Mouse (Mus musculus): ENCODE measurements at regions not wholly inside any gene's neighbourhood (a gene's known extent, or its start where the extent isn't known, plus 50 kb on each side); places are given as distances from the start of the nearest gene placed in this dataset.

DNA sequence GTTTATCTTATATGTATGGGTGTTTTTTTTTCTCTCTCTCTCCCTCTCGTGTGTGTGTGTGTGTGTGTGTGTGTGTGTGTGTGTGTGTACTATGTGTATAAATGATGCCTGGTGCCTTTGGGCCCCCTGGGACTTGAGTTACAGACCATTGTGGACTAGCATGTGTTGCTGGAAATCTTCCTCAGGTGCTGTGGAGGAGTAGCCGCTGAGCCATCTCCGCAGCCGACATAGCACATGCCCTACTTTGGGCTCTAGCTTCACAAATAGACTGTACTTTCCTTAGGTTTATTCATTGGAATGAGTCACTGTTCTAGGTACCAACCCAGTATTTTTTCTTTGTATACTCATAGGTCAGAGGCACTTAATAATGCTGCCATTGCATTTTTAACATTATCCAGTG, 339.4 kb downstream of the Mtx2 start:
- no peaks in the 10 kb centered on the region for H3K4me1 ChIP-seq (ENCODE audit: control insufficient read depth in 1 of 2, insufficient read depth in 2 of 2, low read length in 2 of 2)
- no peaks in the 10 kb centered on the region for H3K9me3 ChIP-seq (replicated peaks; ENCODE audit: insufficient read depth, low read length)
- H3K4me3 ChIP-seq (ENCODE audit: control insufficient read depth in 1 of 2, insufficient read depth in 1 of 2, low read depth in 2 of 2, low read length in 2 of 2): no peak overlapping the region
- H3K27ac ChIP-seq (ENCODE audit: control insufficient read depth, low read depth, low read length): no peak overlapping the region
- no peak overlapping the region for H3K9ac ChIP-seq (ENCODE audit: control insufficient read depth, low read depth, low read length, poor library complexity, severe bottlenecking)
- no peaks in the 10 kb centered on the region for H3K36me3 ChIP-seq (ENCODE audit: control insufficient read depth in 1 of 2, insufficient read depth in 2 of 2, low read length in 2 of 2)
- peaks cover 1 to 2% of the 10 kb centered on the region in 2 experiments for H3K27me3 ChIP-seq (ENCODE audit: control insufficient read depth in 1 of 2, insufficient read depth in 2 of 2, low read length in 2 of 2)
- no peak for DNase-seq (ENCODE audit: low read depth, low spot score)
- TF ChIP-seq TAL1 (IDR thresholded peaks at IDR 0.05; ENCODE audit: low read length): no peak
- no peak for TF ChIP-seq TBP (IDR thresholded peaks at IDR 0.05; ENCODE audit: low read depth, low read length)
- TF ChIP-seq MXI1 (IDR thresholded peaks at IDR 0.05; ENCODE audit: low read depth, low read length): no peak
- TF ChIP-seq JUND (IDR thresholded peaks at IDR 0.05; ENCODE audit: low read depth, low read length): no peak
- no peak for TF ChIP-seq ZKSCAN1 (IDR thresholded peaks at IDR 0.05; ENCODE audit: low read depth, low read length)
- no peak for TF ChIP-seq HCFC1 (IDR thresholded peaks at IDR 0.05; ENCODE audit: low read depth, low read length)
- TF ChIP-seq MYC (IDR thresholded peaks at IDR 0.05; ENCODE audit: low read depth, low read length): no peak
- no peak for TF ChIP-seq ZC3H11A (IDR thresholded peaks at IDR 0.05; ENCODE audit: low read depth, low read length)
- no peak for TF ChIP-seq MAZ (IDR thresholded peaks at IDR 0.05; ENCODE audit: low read depth, low read length)
- no peak for TF ChIP-seq POLR2A (IDR thresholded peaks at IDR 0.05; ENCODE audit: control insufficient read depth in 1 of 2, insufficient read depth in 1 of 2, low read depth in 1 of 2, low read length in 2 of 2, poor library complexity in 1 of 2)
- no peak for TF ChIP-seq GATA1 (IDR thresholded peaks at IDR 0.05; ENCODE audit: low read depth, low read length)
- no peak for TF ChIP-seq ETS1 (IDR thresholded peaks at IDR 0.05; ENCODE audit: low read depth, low read length)
- TF ChIP-seq GABPA (IDR thresholded peaks at IDR 0.05; ENCODE audit: low read depth, low read length): no peak
- no peak for TF ChIP-seq NRF1 (IDR thresholded peaks at IDR 0.05; ENCODE audit: insufficient read depth, low read depth, low read length, poor library complexity, severe bottlenecking)
- no peak for TF ChIP-seq MYB (IDR thresholded peaks at IDR 0.05; ENCODE audit: low read depth, low read length)
- no peak for TF ChIP-seq KAT2A (conservative IDR thresholded peaks at IDR 0.05; ENCODE audit: low read depth, low read length)
- no peak for TF ChIP-seq CHD1 (IDR thresholded peaks at IDR 0.05; ENCODE audit: low read depth, low read length)
- H3K79me2 ChIP-seq (ENCODE audit: control insufficient read depth, insufficient read depth, low read length, poor library complexity): no peaks in the 10 kb centered on the region

DNA sequence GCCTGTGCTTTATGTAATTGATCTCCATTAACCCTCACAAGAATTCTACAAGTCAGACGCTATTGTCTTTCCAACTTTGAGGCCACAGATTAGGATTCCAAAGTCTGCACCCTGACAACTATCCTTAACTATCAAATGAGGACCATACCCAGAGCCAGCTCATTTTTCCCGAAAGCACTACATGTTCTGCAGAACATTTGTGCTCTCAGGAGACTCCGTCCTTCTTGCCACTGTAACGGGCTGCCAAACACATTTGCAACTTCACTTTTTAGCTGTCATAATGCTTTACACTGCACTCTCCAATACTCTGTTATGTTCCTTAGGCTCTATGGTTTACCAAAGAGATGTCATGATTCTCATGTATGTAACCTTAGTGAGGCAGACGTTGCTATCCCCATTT, 350.7 kb downstream of the Mtx2 start:
- no peak overlapping the region for H3K4me3 ChIP-seq (ENCODE audit: control insufficient read depth in 1 of 2, insufficient read depth in 1 of 2, low read depth in 2 of 2, low read length in 2 of 2)
- no peak overlapping the region for H3K9ac ChIP-seq (ENCODE audit: control insufficient read depth, low read depth, low read length, poor library complexity, severe bottlenecking)
- H3K27ac ChIP-seq (ENCODE audit: control insufficient read depth, low read depth, low read length): no peak overlapping the region
- TF ChIP-seq EP300 (IDR thresholded peaks at IDR 0.05; ENCODE audit: low read depth in 1 of 2, low read length in 2 of 2) (no peak), POLR2AphosphoS2 (IDR thresholded peaks at IDR 0.05; ENCODE audit: low read length) (no peak), MEF2A (IDR thresholded peaks at IDR 0.05; ENCODE audit: extremely low read depth, insufficient replicate concordance, low read depth, low read length, poor library complexity, severe bottlenecking) (no peak), ZKSCAN1 (IDR thresholded peaks at IDR 0.05; ENCODE audit: low read depth, low read length) (no peak), TCF12 (IDR thresholded peaks at IDR 0.05; ENCODE audit: low read depth, low read length) (no peak), MYB (IDR thresholded peaks at IDR 0.05; ENCODE audit: low read depth, low read length) (no peak), JUND (IDR thresholded peaks at IDR 0.05; ENCODE audit: low read depth, low read length) (no peak), CTCF (IDR thresholded peaks at IDR 0.05 in 2 of 3, conservative IDR thresholded peaks at IDR 0.05 in 1 of 3; ENCODE audit: control insufficient read depth in 1 of 3, insufficient read depth in 1 of 3, low read depth in 2 of 3, low read length in 3 of 3, poor library complexity in 1 of 3, severe bottlenecking in 1 of 3) (no peak), SMC3 (IDR thresholded peaks at IDR 0.05; ENCODE audit: low read depth, low read length) (no peak), UBTF (IDR thresholded peaks at IDR 0.05; ENCODE audit: borderline replicate concordance, insufficient read depth, low read depth, low read length) (no peak), ETS1 (IDR thresholded peaks at IDR 0.05; ENCODE audit: low read depth, low read length) (no peak), POLR2A (IDR thresholded peaks at IDR 0.05; ENCODE audit: control insufficient read depth in 1 of 2, insufficient read depth in 1 of 2, low read depth in 1 of 2, low read length in 2 of 2, poor library complexity in 1 of 2) (no peak), MYC (IDR thresholded peaks at IDR 0.05; ENCODE audit: low read depth, low read length) (no peak), E2F4 (IDR thresholded peaks at IDR 0.05; ENCODE audit: borderline replicate concordance, low read depth, low read length) (no peak), TAL1 (IDR thresholded peaks at IDR 0.05; ENCODE audit: low read length) (no peak), TBP (IDR thresholded peaks at IDR 0.05; ENCODE audit: low read depth, low read length) (no peak), SIN3A (IDR thresholded peaks at IDR 0.05; ENCODE audit: low read length) (no peak), CHD1 (IDR thresholded peaks at IDR 0.05; ENCODE audit: low read depth, low read length) (no peak), RAD21 (IDR thresholded peaks at IDR 0.05; ENCODE audit: low read depth, low read length) (no peak), MXI1 (IDR thresholded peaks at IDR 0.05; ENCODE audit: low read depth, low read length) (no peak)
- H3K27me3 ChIP-seq (ENCODE audit: control insufficient read depth in 1 of 2, insufficient read depth in 2 of 2, low read length in 2 of 2): peaks cover 7 to 13% of the 10 kb centered on the region in 2 experiments; a peak in 3 of 4 replicates
- no peak for DNase-seq (ENCODE audit: low read depth, low spot score)
- no peaks in the 10 kb centered on the region for H3K9me3 ChIP-seq (replicated peaks; ENCODE audit: insufficient read depth, low read length)
- H3K79me2 ChIP-seq (ENCODE audit: control insufficient read depth, insufficient read depth, low read length, poor library complexity): no peaks in the 10 kb centered on the region
- no peaks in the 10 kb centered on the region for H3K36me3 ChIP-seq (ENCODE audit: control insufficient read depth in 1 of 2, insufficient read depth in 2 of 2, low read length in 2 of 2)
- no peaks in the 10 kb centered on the region for H3K4me1 ChIP-seq (ENCODE audit: control insufficient read depth in 1 of 2, insufficient read depth in 2 of 2, low read length in 2 of 2)

All from MEL (cell line).